In the genomic region with DNA sequence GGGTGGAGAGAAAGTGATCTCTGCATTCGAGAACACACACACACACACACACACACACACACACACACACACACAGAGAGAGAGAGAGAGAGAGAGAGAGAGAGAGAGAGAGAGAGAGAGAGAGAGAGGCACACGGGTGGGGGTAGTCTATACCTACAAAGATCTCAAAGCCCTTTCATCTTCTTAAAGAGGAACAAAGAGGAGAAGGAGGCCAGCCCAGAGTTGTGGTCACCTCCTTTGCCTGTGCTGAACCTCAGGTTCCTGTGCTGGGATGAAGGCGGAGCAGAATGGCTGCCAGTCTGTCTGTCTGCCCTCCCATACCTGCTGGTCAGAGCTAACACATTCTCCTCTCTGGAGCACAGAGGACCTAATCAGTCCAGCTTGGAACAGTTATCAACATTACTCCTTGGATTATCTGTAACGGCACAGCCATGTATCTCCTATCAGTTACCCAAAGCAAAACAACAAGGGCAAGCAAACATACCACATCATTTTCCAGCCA, we compare ENCODE assay signal across 8 mouse cellular contexts. TPM values are rescaled to one million over a fixed set of nuclear protein-coding genes. Genes with fewer than 3 reads are reported as not detected.
DNase-seq lines count a peak whose midpoint lies in the region; ATAC-seq lines count a peak whose summit lies in the region.

No protein-coding gene starts in this region.

- H3K4me1 ChIP-seq in heart, embryonic 13.5 days: peaks cover 65% of the 10 kb centered on the region
- H3K4me1 ChIP-seq in intestine, embryonic 14.5 days (replicated peaks; ENCODE audit: control insufficient read depth, insufficient read depth, low read length): peaks cover 19% of the 10 kb centered on the region

- peak overlapping the region; percentile 63 for H3K4me2 ChIP-seq in heart, embryonic 13.5 days
- peak overlapping the region; percentile 43; the same call in 1 of the 2 replicates for H3K4me2 ChIP-seq in intestine, embryonic 14.5 days (ENCODE audit: low read length)

- H3K27ac ChIP-seq in heart, embryonic 13.5 days (replicated peaks): peak overlapping the region; percentile 68
- no peak overlapping the region for H3K27ac ChIP-seq in intestine, embryonic 14.5 days (ENCODE audit: low read depth)

- no peak for DNase-seq in heart, adult 18-20 months
- DNase-seq in c-Kit-positive CD71-positive TER-119-positive erythroid progenitor cells, embryonic 14.5 days (ENCODE audit: low spot score): peak; percentile 28
- DNase-seq in intestine, embryonic 14.5 days (ENCODE audit: low spot score): no peak
- no peak for DNase-seq in embryo, embryonic 10.5 days (ENCODE audit: low spot score)
- no peak for DNase-seq in ovary, adult 18-20 months (ENCODE audit: low spot score)
- no peak for DNase-seq in adrenal gland, postnatal 14 days

- peaks cover 28% of the 10 kb centered on the region for H3K36me3 ChIP-seq in heart, embryonic 13.5 days
- H3K36me3 ChIP-seq in intestine, embryonic 14.5 days (ENCODE audit: control insufficient read depth, insufficient read depth, low read length): 0 out of 2 replicates have a peak, but pooled peaks cover 8% of the 10 kb centered on the region

- peak overlapping the region; percentile 66 for H3K9ac ChIP-seq in heart, embryonic 13.5 days
- H3K9ac ChIP-seq in intestine, embryonic 14.5 days (ENCODE audit: low read length): no peak overlapping the region

- H3K4me3 ChIP-seq in heart, embryonic 13.5 days: peak overlapping the region; percentile 31
- H3K4me3 ChIP-seq in intestine, embryonic 14.5 days (ENCODE audit: low read depth, low read length): no peak overlapping the region

- no peaks in the 10 kb centered on the region for H3K9me3 ChIP-seq in heart, embryonic 13.5 days
- no peaks in the 10 kb centered on the region for H3K9me3 ChIP-seq in intestine, embryonic 14.5 days (ENCODE audit: control insufficient read depth, low read length)

- H3K27me3 ChIP-seq in heart, embryonic 13.5 days (replicated peaks): no peaks in the 10 kb centered on the region
- no peaks in the 10 kb centered on the region for H3K27me3 ChIP-seq in intestine, embryonic 14.5 days (replicated peaks; ENCODE audit: control insufficient read depth, insufficient read depth, low read length)

- 51% methylated on average over 3 of the region's 4 CpGs for WGBS in heart, embryonic 13.5 days
- 40% methylated on average over 4 of the region's 4 CpGs for WGBS in intestine, embryonic 14.5 days

- ATAC-seq in heart, embryonic 13.5 days (ENCODE audit: extremely low read depth, insufficient number of reproducible peaks, low FRiP score, low TSS enrichment): no peak
- ATAC-seq in intestine, embryonic 14.5 days (replicated peaks; ENCODE audit: low FRiP score, low TSS enrichment, low read depth): no peak
- ATAC-seq in monocyte, adult 5-6 weeks (replicated peaks; ENCODE audit: insufficient number of reproducible peaks, low FRiP score, low TSS enrichment, poor library complexity, severe bottlenecking): peak; percentile 54

RNA-seq across cellular contexts. Expression of a gene that starts 8.9 kb away (rescaled TPM):
- polyA plus RNA-seq in heart, embryonic 13.5 days (2015; fragmentation: Nextera tagmentation; extraction: Ambion mirVana): 0.09 and 0.15 TPM in 2 replicates
- total RNA-seq in heart, adult 18-20 months (2021): 1 to 10 TPM in 1 of 2 experiments, not detected in 1; 1.1 TPM
- polyA plus RNA-seq in intestine, embryonic 14.5 days (2014; fragmentation: Nextera tagmentation; extraction: Ambion mirVana): 0.11 TPM in 2 replicates
- 0.19 to 1.3 TPM (median 0.19 TPM) in 3 replicates for total RNA-seq in monocyte, adult 5-6 weeks (2017)
- total RNA-seq in adrenal gland, postnatal 14 days (2021): not detected in 2 replicates

RNA-seq across cellular contexts. Expression of a gene that starts 8.9 kb away (rescaled TPM):
- polyA plus RNA-seq in heart, embryonic 13.5 days (2015; fragmentation: Nextera tagmentation; extraction: Ambion mirVana): 19.9 and 20.4 TPM in 2 replicates
- 1 to 10 TPM; 8.9 to 9.2 TPM for total RNA-seq in heart, adult 18-20 months (2021)
- polyA plus RNA-seq in intestine, embryonic 14.5 days (2014; fragmentation: Nextera tagmentation; extraction: Ambion mirVana): 9.9 and 13.0 TPM in 2 replicates
- 27.6 to 28.1 TPM (median 28.1 TPM) in 3 replicates for total RNA-seq in monocyte, adult 5-6 weeks (2017)
- total RNA-seq in adrenal gland, postnatal 14 days (2021): 12.9 and 14.6 TPM in 2 replicates

RNA-seq across cellular contexts. Expression of a gene that starts 27.3 kb away (rescaled TPM):
- 0.08 and 0.11 TPM in 2 replicates for polyA plus RNA-seq in heart, embryonic 13.5 days (2015; fragmentation: Nextera tagmentation; extraction: Ambion mirVana)
- total RNA-seq in heart, adult 18-20 months (2021): 1 to 10 TPM; 2.0 to 2.6 TPM
- not detected in 2 replicates for polyA plus RNA-seq in intestine, embryonic 14.5 days (2014; fragmentation: Nextera tagmentation; extraction: Ambion mirVana)
- total RNA-seq in monocyte, adult 5-6 weeks (2017): not detected in 3 replicates
- not detected in 2 replicates for total RNA-seq in adrenal gland, postnatal 14 days (2021)

RNA-seq across cellular contexts. Expression of a gene that starts 44.8 kb away (rescaled TPM):
- 1.0 and 1.4 TPM in 2 replicates for polyA plus RNA-seq in heart, embryonic 13.5 days (2015; fragmentation: Nextera tagmentation; extraction: Ambion mirVana)
- 1 to 10 TPM; 2.0 to 2.6 TPM for total RNA-seq in heart, adult 18-20 months (2021)
- 1.0 and 1.1 TPM in 2 replicates for polyA plus RNA-seq in intestine, embryonic 14.5 days (2014; fragmentation: Nextera tagmentation; extraction: Ambion mirVana)
- 0.43 TPM in 1 of 3 replicates, not detected in the others for total RNA-seq in monocyte, adult 5-6 weeks (2017)
- total RNA-seq in adrenal gland, postnatal 14 days (2021): 3.3 and 3.5 TPM in 2 replicates

RNA-seq across cellular contexts. Expression of a gene that starts 55.4 kb away (rescaled TPM):
- 85.2 and 89.5 TPM in 2 replicates for polyA plus RNA-seq in heart, embryonic 13.5 days (2015; fragmentation: Nextera tagmentation; extraction: Ambion mirVana)
- 100 to 1,000 TPM; 207 to 211 TPM for total RNA-seq in heart, adult 18-20 months (2021)
- polyA plus RNA-seq in intestine, embryonic 14.5 days (2014; fragmentation: Nextera tagmentation; extraction: Ambion mirVana): 313 and 340 TPM in 2 replicates
- 50.9 to 119 TPM (median 77.1 TPM) in 3 replicates for total RNA-seq in monocyte, adult 5-6 weeks (2017)
- total RNA-seq in adrenal gland, postnatal 14 days (2021): 151 and 169 TPM in 2 replicates
